Mouse (Mus musculus): ENCODE measurements at regions not wholly inside any gene's neighbourhood (a gene's known extent, or its start where the extent isn't known, plus 50 kb on each side); places are given as distances from the start of the nearest gene placed in this dataset.

- Histone ChIP-seq H3K79me2 (replicated peaks; ENCODE audit: control insufficient read depth, extremely low read depth, insufficient read depth, poor library complexity, severe bottlenecking) (no peaks in the 10 kb centered on the region), H3K9me3 (replicated peaks; ENCODE audit: low read length) (no peaks in the 10 kb centered on the region), H3K9ac (ENCODE audit: insufficient read depth, low read depth) (no peak overlapping the region), H3K4me2 (ENCODE audit: insufficient read depth, low read depth, poor library complexity, severe bottlenecking) (no peak overlapping the region), H3K27ac (ENCODE audit: insufficient read depth, low read depth) (no peak overlapping the region), H3K36me3 (replicated peaks in 1 of 2; ENCODE audit: control insufficient read depth in 1 of 2, insufficient read depth in 1 of 2, low read length in 1 of 2) (no peaks in the 10 kb centered on the region), H3K4me1 (ENCODE audit: control insufficient read depth in 1 of 2, insufficient read depth in 2 of 2) (no peaks in the 10 kb centered on the region), H3K4me3 (replicated peaks in 1 of 3; ENCODE audit: low read depth in 2 of 3, low read length in 2 of 3, poor library complexity in 1 of 3) (no peak overlapping the region), H3K27me3 (replicated peaks) (no peaks in the 10 kb centered on the region)
- DNase-seq (ENCODE audit: extremely low read depth), result peak; percentile 6
- dilution Hi-C loops (cut with MboI; ENCODE audit: extremely low pct_ligation_motif_present, extremely low pct_unique_long_range_greater_than_20kb, low sequenced_read_pairs), result no loop called here
- in situ Hi-C loops (cut with MboI; ENCODE audit: low pct_ligation_motif_present, low pct_unique_long_range_greater_than_20kb, low sequenced_read_pairs), result no loop called here
- no peak for TF ChIP-seq RCOR1 (conservative IDR thresholded peaks at IDR 0.05; ENCODE audit: low read depth, low read length)
- peak; percentile 10 to 32; a peak in 2 of 4 replicates for TF ChIP-seq CTCF (conservative IDR thresholded peaks at IDR 0.05 in 1 of 2, IDR thresholded peaks at IDR 0.05 in 1 of 2; ENCODE audit: low read depth in 2 of 2, low read length in 2 of 2)
- TF ChIP-seq RAD21 (IDR thresholded peaks at IDR 0.05; ENCODE audit: low read depth, low read length), result peak; percentile 23
Measured at GRCm38 (mm10) chr16:77166722-77167121, 153.2 kb downstream of the Usp25 start.

GRCm38 (mm10) chr16:77173026-77173692 lies 159.7 kb downstream of the Usp25 start:
- dilution Hi-C loops (cut with MboI; ENCODE audit: extremely low pct_ligation_motif_present, extremely low pct_unique_long_range_greater_than_20kb, low sequenced_read_pairs), result no loop called here
- Histone ChIP-seq H3K9ac (ENCODE audit: insufficient read depth, low read depth) (no peak overlapping the region), H3K27me3 (replicated peaks) (no peaks in the 10 kb centered on the region), H3K9me3 (replicated peaks; ENCODE audit: low read length) (no peaks in the 10 kb centered on the region), H3K4me1 (ENCODE audit: control insufficient read depth in 1 of 2, insufficient read depth in 2 of 2) (no peaks in the 10 kb centered on the region), H3K4me2 (ENCODE audit: insufficient read depth, low read depth, poor library complexity, severe bottlenecking) (no peak overlapping the region), H3K27ac (ENCODE audit: insufficient read depth, low read depth) (no peak overlapping the region), H3K36me3 (replicated peaks in 1 of 2; ENCODE audit: control insufficient read depth in 1 of 2, insufficient read depth in 1 of 2, low read length in 1 of 2) (no peaks in the 10 kb centered on the region), H3K79me2 (replicated peaks; ENCODE audit: control insufficient read depth, extremely low read depth, insufficient read depth, poor library complexity, severe bottlenecking) (no peaks in the 10 kb centered on the region), H3K4me3 (replicated peaks in 1 of 3; ENCODE audit: low read depth in 2 of 3, low read length in 2 of 3, poor library complexity in 1 of 3) (no peak overlapping the region)
- no peak for DNase-seq (ENCODE audit: extremely low read depth)
- no peak for TF ChIP-seq ZNF384 (IDR thresholded peaks at IDR 0.05; ENCODE audit: low read depth, low read length)
- TF ChIP-seq USF2 (conservative IDR thresholded peaks at IDR 0.05; ENCODE audit: low read depth, low read length), result no peak
- no peak for TF ChIP-seq JUND (conservative IDR thresholded peaks at IDR 0.05; ENCODE audit: low read depth, low read length)
- TF ChIP-seq SMC3 (IDR thresholded peaks at IDR 0.05; ENCODE audit: low read depth, low read length), result no peak
- TF ChIP-seq USF1 (IDR thresholded peaks at IDR 0.05; ENCODE audit: low read depth, low read length), result no peak
- in situ Hi-C loops (cut with MboI; ENCODE audit: low pct_ligation_motif_present, low pct_unique_long_range_greater_than_20kb, low sequenced_read_pairs), result no loop called here

- H3K27me3 ChIP-seq (replicated peaks), result no peaks in the 10 kb centered on the region
- H3K9me3 ChIP-seq (replicated peaks; ENCODE audit: low read length), result peaks cover 2% of the 10 kb centered on the region
- in situ Hi-C loops (cut with MboI; ENCODE audit: low pct_ligation_motif_present, low pct_unique_long_range_greater_than_20kb, low sequenced_read_pairs) (no loop called here), dilution Hi-C loops (cut with MboI; ENCODE audit: extremely low pct_ligation_motif_present, extremely low pct_unique_long_range_greater_than_20kb, low sequenced_read_pairs) (no loop called here)
- H3K36me3 ChIP-seq (replicated peaks in 1 of 2; ENCODE audit: control insufficient read depth in 1 of 2, insufficient read depth in 1 of 2, low read length in 1 of 2), result no peaks in the 10 kb centered on the region
- TF ChIP-seq ZNF384 (IDR thresholded peaks at IDR 0.05; ENCODE audit: low read depth, low read length) (no peak), MAZ (IDR thresholded peaks at IDR 0.05; ENCODE audit: low read depth, low read length) (no peak), POLR2A (IDR thresholded peaks at IDR 0.05; ENCODE audit: low read depth, low read length) (no peak)
- no peaks in the 10 kb centered on the region for H3K4me1 ChIP-seq (ENCODE audit: control insufficient read depth in 1 of 2, insufficient read depth in 2 of 2)
- no peak overlapping the region for H3K9ac ChIP-seq (ENCODE audit: insufficient read depth, low read depth)
- no peak for DNase-seq (ENCODE audit: extremely low read depth)
- H3K4me2 ChIP-seq (ENCODE audit: insufficient read depth, low read depth, poor library complexity, severe bottlenecking), result no peak overlapping the region
- no peak overlapping the region for H3K4me3 ChIP-seq (replicated peaks in 1 of 3; ENCODE audit: low read depth in 2 of 3, low read length in 2 of 3, poor library complexity in 1 of 3)
- H3K79me2 ChIP-seq (replicated peaks; ENCODE audit: control insufficient read depth, extremely low read depth, insufficient read depth, poor library complexity, severe bottlenecking), result no peaks in the 10 kb centered on the region
- no peak overlapping the region for H3K27ac ChIP-seq (ENCODE audit: insufficient read depth, low read depth)
Measured at GRCm38 (mm10) chr16:77174744-77175432, 161.4 kb downstream of the Usp25 start.

All from CH12.LX (cell line).